Mouse (Mus musculus): ENCODE data around the gene Afg3l1. TPM values are rescaled to one million over a fixed set of nuclear protein-coding genes. Genes with fewer than 3 reads are reported as not detected.

Afg3l1 gene
- polyA plus RNA-seq, 1 experiment from 2014 or later = 47.3 TPM

GRCm38 (mm10) chr8:123504591-123505195, 27.0 kb downstream of the Afg3l1 start:
- 82% methylated on average over 9 of the region's 9 CpGs for WGBS
- H3K27me3 ChIP-seq (replicated peaks) = no peaks in the 10 kb centered on the region
- H3K36me3 ChIP-seq = peaks cover 97% of the 10 kb centered on the region
- no peaks in the 10 kb centered on the region for H3K4me1 ChIP-seq
- H3K4me2 ChIP-seq = no peak overlapping the region
- H3K9ac ChIP-seq (replicated peaks) = no peak overlapping the region
- H3K27ac ChIP-seq (replicated peaks) = no peak overlapping the region
- ATAC-seq (ENCODE audit: low FRiP score) = 0 out of 2 replicates have a peak, but pooled peaks have one; percentile 25
- no peak overlapping the region for H3K4me3 ChIP-seq (replicated peaks)
- H3K9me3 ChIP-seq (replicated peaks) = no peaks in the 10 kb centered on the region

- WGBS = 67% methylated on average over 4 of the region's 4 CpGs
- H3K36me3 ChIP-seq = peaks cover 96% of the 10 kb centered on the region
- ATAC-seq (ENCODE audit: low FRiP score) = no peak
- H3K4me1 ChIP-seq = no peaks in the 10 kb centered on the region
- H3K4me3 ChIP-seq (replicated peaks) = no peak overlapping the region
- no peaks in the 10 kb centered on the region for H3K9me3 ChIP-seq (replicated peaks)
- H3K4me2 ChIP-seq = no peak overlapping the region
- H3K27ac ChIP-seq (replicated peaks) = no peak overlapping the region
- no peaks in the 10 kb centered on the region for H3K27me3 ChIP-seq (replicated peaks)
- H3K9ac ChIP-seq (replicated peaks) = no peak overlapping the region
Observed at GRCm38 (mm10) chr8:123505267-123505666, 27.6 kb downstream of the Afg3l1 start.

- H3K27me3 ChIP-seq (replicated peaks) = no peaks in the 10 kb centered on the region
- no peak overlapping the region for H3K27ac ChIP-seq (replicated peaks)
- no peaks in the 10 kb centered on the region for H3K4me1 ChIP-seq
- 80% methylated on average over 9 of the region's 9 CpGs for WGBS
- no peak for ATAC-seq (ENCODE audit: low FRiP score)
- H3K36me3 ChIP-seq = peaks cover 95% of the 10 kb centered on the region
- no peak overlapping the region for H3K4me3 ChIP-seq (replicated peaks)
- no peak overlapping the region for H3K9ac ChIP-seq (replicated peaks)
- no peaks in the 10 kb centered on the region for H3K9me3 ChIP-seq (replicated peaks)
- H3K4me2 ChIP-seq = no peak overlapping the region
Observed at GRCm38 (mm10) chr8:123505695-123506094, 28.0 kb downstream of the Afg3l1 start.

GRCm38 (mm10) chr8:123507153-123507552, 29.4 kb downstream of the Afg3l1 start:
- Histone ChIP-seq H3K9ac (replicated peaks) (no peak overlapping the region), H3K36me3 (peaks cover 83% of the 10 kb centered on the region), H3K27me3 (replicated peaks) (no peaks in the 10 kb centered on the region), H3K27ac (replicated peaks) (no peak overlapping the region), H3K4me2 (no peak overlapping the region), H3K4me3 (replicated peaks) (no peak overlapping the region), H3K4me1 (no peaks in the 10 kb centered on the region), H3K9me3 (replicated peaks) (no peaks in the 10 kb centered on the region)
- ATAC-seq (ENCODE audit: low FRiP score) = no peak
- 96% methylated on average over 5 of the region's 5 CpGs for WGBS

GRCm38 (mm10) chr8:123510819-123511218, 33.1 kb downstream of the Afg3l1 start:
- WGBS = 77% methylated on average over 5 of the region's 5 CpGs
- no peaks in the 10 kb centered on the region for H3K27me3 ChIP-seq (replicated peaks)
- H3K27ac ChIP-seq (replicated peaks) = no peak overlapping the region
- peaks cover 25% of the 10 kb centered on the region for H3K4me1 ChIP-seq
- no peak overlapping the region for H3K4me2 ChIP-seq
- H3K4me3 ChIP-seq (replicated peaks) = no peak overlapping the region
- no peak overlapping the region for H3K9ac ChIP-seq (replicated peaks)
- H3K36me3 ChIP-seq = peaks cover 49% of the 10 kb centered on the region
- H3K9me3 ChIP-seq (replicated peaks) = no peaks in the 10 kb centered on the region
- ATAC-seq (ENCODE audit: low FRiP score) = no peak

GRCm38 (mm10) chr8:123514136-123514535, 36.4 kb downstream of the Afg3l1 start:
- 0 out of 2 replicates have a peak, but pooled peaks cover 3% of the 10 kb centered on the region for H3K27me3 ChIP-seq (replicated peaks)
- H3K4me2 ChIP-seq = peak overlapping the region; percentile 80
- peak overlapping the region; percentile 81 for H3K9ac ChIP-seq (replicated peaks)
- ATAC-seq (ENCODE audit: low FRiP score) = no peak
- WGBS = 2% methylated on average over 9 of the region's 9 CpGs
- peak overlapping the region; percentile 91 for H3K4me3 ChIP-seq (replicated peaks)
- H3K4me1 ChIP-seq = peaks cover 37% of the 10 kb centered on the region
- H3K9me3 ChIP-seq (replicated peaks) = no peaks in the 10 kb centered on the region
- peak overlapping the region; percentile 93 for H3K27ac ChIP-seq (replicated peaks)
- H3K36me3 ChIP-seq = peaks cover 15% of the 10 kb centered on the region

GRCm38 (mm10) chr8:123514781-123515539, 37.3 kb downstream of the Afg3l1 start, which contains the start of gene Dbndd1:
TSS of gene Dbndd1 (minus strand) at chr8:123515463.
- no peaks in the 10 kb centered on the region for H3K9me3 ChIP-seq (replicated peaks)
- peak within 1 kb of the TSS; percentile 80 for H3K4me2 ChIP-seq
- peak within 1 kb of the TSS; percentile 93 for H3K27ac ChIP-seq (replicated peaks)
- 0 out of 2 replicates have a peak, but pooled peaks cover 3% of the 10 kb centered on the region for H3K27me3 ChIP-seq (replicated peaks)
- H3K9ac ChIP-seq (replicated peaks) = peak within 1 kb of the TSS; percentile 81
- H3K36me3 ChIP-seq = peaks cover 7% of the 10 kb centered on the region
- H3K4me3 ChIP-seq (replicated peaks) = peak within 1 kb of the TSS; percentile 91
- peaks cover 46% of the 10 kb centered on the region for H3K4me1 ChIP-seq
- ATAC-seq (ENCODE audit: low FRiP score) = peak; percentile 70
- WGBS = under 1% methylated on average over 44 of the region's 63 CpGs

- peak overlapping the region; percentile 40 for H3K9ac ChIP-seq (replicated peaks)
- H3K27ac ChIP-seq (replicated peaks) = peak overlapping the region; percentile 75
- under 1% methylated on average over 11 of the region's 11 CpGs for WGBS
- peaks cover 6% of the 10 kb centered on the region; the same call in 1 of the 2 replicates for H3K36me3 ChIP-seq
- H3K4me2 ChIP-seq = peak overlapping the region; percentile 80
- H3K9me3 ChIP-seq (replicated peaks) = no peaks in the 10 kb centered on the region
- peaks cover 51% of the 10 kb centered on the region for H3K4me1 ChIP-seq
- no peak; the same call in 1 of the 2 replicates for ATAC-seq (ENCODE audit: low FRiP score)
- H3K4me3 ChIP-seq (replicated peaks) = peak overlapping the region; percentile 91
- H3K27me3 ChIP-seq (replicated peaks) = 0 out of 2 replicates have a peak, but pooled peaks cover 3% of the 10 kb centered on the region
Observed at GRCm38 (mm10) chr8:123515540-123515897, 37.8 kb downstream of the Afg3l1 start.

GRCm38 (mm10) chr8:123516596-123516995, 38.9 kb downstream of the Afg3l1 start:
- no peak overlapping the region for H3K27ac ChIP-seq (replicated peaks)
- ATAC-seq (ENCODE audit: low FRiP score) = no peak
- no peak overlapping the region for H3K9ac ChIP-seq (replicated peaks)
- H3K4me1 ChIP-seq = peaks cover 52% of the 10 kb centered on the region
- WGBS = 41% methylated on average over 2 of the region's 2 CpGs
- H3K27me3 ChIP-seq (replicated peaks) = 0 out of 2 replicates have a peak, but pooled peaks cover 3% of the 10 kb centered on the region
- no peak overlapping the region for H3K4me2 ChIP-seq
- no peaks in the 10 kb centered on the region for H3K9me3 ChIP-seq (replicated peaks)
- H3K36me3 ChIP-seq = peaks cover 10% of the 10 kb centered on the region; the same call in 1 of the 2 replicates
- H3K4me3 ChIP-seq (replicated peaks) = no peak overlapping the region

- peak overlapping the region; percentile 74 for H3K4me3 ChIP-seq (replicated peaks)
- peak overlapping the region; percentile 56 for H3K27ac ChIP-seq (replicated peaks)
- H3K4me2 ChIP-seq = peak overlapping the region; percentile 76
- peak overlapping the region; percentile 83; the same call in 1 of the 2 replicates for H3K9ac ChIP-seq (replicated peaks)
- 0 out of 2 replicates have a peak, but pooled peaks cover 3% of the 10 kb centered on the region for H3K27me3 ChIP-seq (replicated peaks)
- ATAC-seq (ENCODE audit: low FRiP score) = no peak
- peaks cover 23% of the 10 kb centered on the region for H3K36me3 ChIP-seq
- H3K4me1 ChIP-seq = peaks cover 46% of the 10 kb centered on the region
- 36% methylated on average over 10 of the region's 10 CpGs for WGBS
- H3K9me3 ChIP-seq (replicated peaks) = no peaks in the 10 kb centered on the region
Observed at GRCm38 (mm10) chr8:123518172-123518571, 40.5 kb downstream of the Afg3l1 start.

- H3K4me1 ChIP-seq = peaks cover 41% of the 10 kb centered on the region
- H3K27me3 ChIP-seq (replicated peaks) = 0 out of 2 replicates have a peak, but pooled peaks cover 3% of the 10 kb centered on the region
- peak within 1 kb of the TSS; percentile 83 for H3K9ac ChIP-seq (replicated peaks)
- H3K9me3 ChIP-seq (replicated peaks) = no peaks in the 10 kb centered on the region
- ATAC-seq (ENCODE audit: low FRiP score) = peak; percentile 86
- H3K36me3 ChIP-seq = peaks cover 28% of the 10 kb centered on the region
- 0% methylated on average over 20 of the region's 20 CpGs for WGBS
- H3K4me3 ChIP-seq (replicated peaks) = peak within 1 kb of the TSS; percentile 74
- peak within 1 kb of the TSS; percentile 72 for H3K27ac ChIP-seq (replicated peaks)
- peak within 1 kb of the TSS; percentile 76 for H3K4me2 ChIP-seq
Observed at GRCm38 (mm10) chr8:123518667-123519066, 41.0 kb downstream of the Afg3l1 start, which contains the start of gene Gas8. TSS of gene Gas8 (plus strand) at chr8:123518834.

All from neural tube, embryonic 15.5 days (tissue).